Mouse (Mus musculus) adrenal gland, adult 2 months (tissue): Measurements from ENCODE around the gene 1700015G11Rik. TPM values are rescaled to one million over a fixed set of nuclear protein-coding genes. Genes with fewer than 3 reads are reported as not detected.

Source experiments
- DNase-seq: peaks from one replicate; pipeline ENCODE4 v3.0.0; 2021
- long read RNA-seq: library from polyadenylated mRNA; stranded (forward); transcript quantifications from one replicate; pipeline ENCODE4 v2.0.0, GENCODE M21; 2021
- polyA plus RNA-seq: library from polyadenylated mRNA; depleted of rRNA; stranded (reverse); fragments of >200 nt; gene quantifications from 2 replicates; pipeline ENCODE4 v1.2.3, GENCODE M21; 2012; rRNA removed
- total RNA-seq, 2 experiments: library from RNA; stranded (reverse); gene quantifications; 2 replicates each; pipeline ENCODE4 v1.2.3; 2021

Gene 1700015G11Rik
- total RNA-seq (not detected), polyA plus RNA-seq (not detected in 2 replicates)
- long read RNA-seq = 0 reads

GRCm38 (mm10) chr7:52015628-52016027 is at the start of gene 1700015G11Rik:
Gene 1700015G11Rik (minus strand): TSS chr7:52015728.
- DNase-seq = no peak

GRCm38 (mm10) chr7:52056954-52057353 is 41.4 kb upstream of the 1700015G11Rik start:
- DNase-seq = no peak

- no peak for DNase-seq
These were observed 40.7 kb upstream of the 1700015G11Rik start for GRCm38 (mm10) chr7:52056274-52056673.

GRCm38 (mm10) chr7:52055831-52056230 is 40.3 kb upstream of the 1700015G11Rik start:
- DNase-seq = peak; percentile 2

GRCm38 (mm10) chr7:52037600-52038582 is 22.4 kb upstream of the 1700015G11Rik start:
- peak; percentile 11 for DNase-seq

- DNase-seq = no peak
These were observed 8.6 kb upstream of the 1700015G11Rik start for GRCm38 (mm10) chr7:52024050-52024626.

- no peak for DNase-seq
These were observed 6.5 kb upstream of the 1700015G11Rik start for GRCm38 (mm10) chr7:52022039-52022438.

GRCm38 (mm10) chr7:52015180-52015579 is 348 bp downstream of the 1700015G11Rik start:
- no peak for DNase-seq

- no peak for DNase-seq
These were observed 2.1 kb downstream of the 1700015G11Rik start for GRCm38 (mm10) chr7:52013457-52013856.

- DNase-seq = no peak
These were observed 8.4 kb downstream of the 1700015G11Rik start for GRCm38 (mm10) chr7:52007138-52007537.

- no peak for DNase-seq
These were observed 9.3 kb downstream of the 1700015G11Rik start for GRCm38 (mm10) chr7:52006296-52006630.

GRCm38 (mm10) chr7:52005511-52006295 is 9.8 kb downstream of the 1700015G11Rik start, which contains the start of gene Svip:
Gene Svip (minus strand): TSS chr7:52006018.
- DNase-seq = peak; percentile 94

- DNase-seq = no peak
These were observed 24.5 kb downstream of the 1700015G11Rik start for GRCm38 (mm10) chr7:51991020-51991419.

GRCm38 (mm10) chr7:51986909-51987308 is 28.6 kb downstream of the 1700015G11Rik start:
- DNase-seq = no peak

GRCm38 (mm10) chr7:51985763-51986162 is 29.8 kb downstream of the 1700015G11Rik start:
- DNase-seq = no peak

- no peak for DNase-seq
These were observed 33.2 kb downstream of the 1700015G11Rik start for GRCm38 (mm10) chr7:51982303-51982702.

- peak; percentile 38 for DNase-seq
These were observed 36.3 kb downstream of the 1700015G11Rik start for GRCm38 (mm10) chr7:51979271-51979670.

- DNase-seq = peak; percentile 61
These were observed 40.3 kb downstream of the 1700015G11Rik start for GRCm38 (mm10) chr7:51975181-51975580.

- DNase-seq = peak; percentile 57
These were observed 42.0 kb downstream of the 1700015G11Rik start for GRCm38 (mm10) chr7:51973526-51973925.

- DNase-seq = peak; percentile 15
These were observed 42.4 kb downstream of the 1700015G11Rik start for GRCm38 (mm10) chr7:51973091-51973490.

- DNase-seq = peak; percentile 67
These were observed 43.2 kb downstream of the 1700015G11Rik start for GRCm38 (mm10) chr7:51972252-51972855.

GRCm38 (mm10) chr7:51969379-51969778 is 46.1 kb downstream of the 1700015G11Rik start:
- DNase-seq = no peak
